Mouse (Mus musculus) erythroblast, embryonic 14.5 days (primary cell): ENCODE data around the gene Ankrd65.

Experiments
- GATA1 ChIP-seq: IDR thresholded peaks from 2 replicates; pipeline ENCODE4 v1.6.1; 2012; ENCODE audit warnings: low read length, inconsistent platforms, mixed read lengths
- TAL1 ChIP-seq: IDR thresholded peaks from 3 replicates; pipeline ENCODE4 v1.6.1; 2012; ENCODE audit warnings: low read length, inconsistent platforms, mixed read lengths

DNA sequence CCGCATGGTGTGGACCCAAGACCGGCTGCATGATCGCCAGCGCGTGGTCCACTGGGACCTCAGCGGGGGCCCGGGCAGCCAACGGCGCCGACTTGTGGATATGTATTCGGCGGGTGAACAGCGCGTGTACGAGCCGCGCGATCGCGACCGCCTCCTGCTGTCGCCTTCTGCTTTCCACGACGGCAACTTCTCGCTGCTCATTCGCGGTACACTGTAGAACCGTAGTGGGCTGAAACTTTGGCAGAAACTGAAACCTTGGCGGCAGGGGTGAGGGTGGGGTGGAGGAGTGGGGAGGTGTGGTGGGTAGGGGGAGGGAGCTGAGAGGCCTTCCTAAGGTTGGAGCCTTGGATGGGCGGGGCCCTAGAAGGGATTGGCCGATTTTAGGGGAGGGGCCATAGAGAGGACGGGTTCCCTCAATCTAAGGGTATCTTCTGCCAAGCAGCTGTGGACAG lies 50.8 kb downstream of the Ankrd65 start:
- TF ChIP-seq GATA1 (no peak), TAL1 (no peak)
